Mouse (Mus musculus) kidney, postnatal 0 days (tissue): Measurements from ENCODE around the gene Nhsl2. TPM values are rescaled to one million over a fixed set of nuclear protein-coding genes. Genes with fewer than 3 reads are reported as not detected.

Experiments
- ATAC-seq: fragments of 200-750 bp; cut with Nextera tagmentation; replicated peaks from 2 replicates; pipeline ENCODE4 v1.8.0; 2017; ENCODE audit warnings: low read depth, moderate number of reproducible peaks, moderate TSS enrichment, moderate library complexity; ENCODE audit not compliant: low FRiP score
- DNase-seq: peaks from one replicate; pipeline ENCODE4 v3.0.0-alpha.2; 2016; ENCODE audit warnings: low spot score
- H3K27ac ChIP-seq: fragments of 300-500 bp; sonication (generic); 2 replicates; pipeline ENCODE4 v1.5.1; 2014; ENCODE audit warnings: mild to moderate bottlenecking
- H3K27me3 ChIP-seq: fragments of 300-500 bp; sonication (generic); 2 replicates; pipeline ENCODE4 v1.6.1; 2014; ENCODE audit warnings: low read length, mixed read lengths; ENCODE audit not compliant: insufficient read depth
- H3K36me3 ChIP-seq: fragments of 300-500 bp; sonication (generic); 2 replicates; pipeline ENCODE4 v1.6.1; 2014; ENCODE audit warnings: low read length, mixed read lengths; ENCODE audit not compliant: insufficient read depth
- H3K4me1 ChIP-seq: fragments of 300-500 bp; sonication (generic); replicated peaks from 2 replicates; pipeline ENCODE4 v1.6.1; 2014; ENCODE audit warnings: antibody characterized with exemption, low read length, mixed read lengths; ENCODE audit not compliant: insufficient read depth
- H3K4me2 ChIP-seq: fragments of 300-500 bp; sonication (generic); 2 replicates; pipeline ENCODE4 v1.6.1; 2014; ENCODE audit warnings: mild to moderate bottlenecking, low read length, moderate library complexity, mixed read lengths
- H3K4me3 ChIP-seq: fragments of 300-500 bp; sonication (generic); replicated peaks from 2 replicates; pipeline ENCODE4 v1.5.1; 2014; ENCODE audit warnings: low read depth, low read length
- H3K9ac ChIP-seq: fragments of 300-500 bp; sonication (generic); 2 replicates; pipeline ENCODE4 v1.6.1; 2014; ENCODE audit warnings: low read depth, low read length
- H3K9me3 ChIP-seq: fragments of 300-500 bp; sonication (generic); replicated peaks from 2 replicates; pipeline ENCODE4 v1.6.1; 2016; ENCODE audit warnings: low read length, inconsistent platforms, mixed read lengths
- CTCF ChIP-seq: IDR thresholded peaks from 2 replicates; pipeline ENCODE4 v1.5.1; 2016; ENCODE audit warnings: antibody characterized with exemption, low read depth, mild to moderate bottlenecking, moderate library complexity
- WGBS: fragments of 180-500 bp; shearing (Covaris S2); extraction: QIAGEN DNeasy Blood & Tissue Kit; methylation state at CpG from one replicate; pipeline ENCODE4 v1.1.7; 2014; 5-methylcytosine and 5-hydroxymethylcytosine counted together
- polyA plus RNA-seq: library from polyadenylated mRNA; unstranded; fragments of >200 nt; fragmentation: Nextera tagmentation; extraction: Ambion mirVana; gene quantifications from 2 replicates; pipeline ENCODE4 v1.2.1, GENCODE M21; 2015

The Nhsl2 gene
- polyA plus RNA-seq, 1 experiment from 2014 or later, result 4.9 TPM

GRCm38 (mm10) chrX:101876136-101876535, 27.0 kb downstream of the Nhsl2 start:
- no peak for TF ChIP-seq CTCF
- Histone ChIP-seq H3K27me3 (0 out of 2 replicates have a peak, but pooled peaks cover 3% of the 10 kb centered on the region), H3K4me3 (no peak overlapping the region), H3K27ac (no peak overlapping the region), H3K36me3 (no peaks in the 10 kb centered on the region), H3K4me1 (no peaks in the 10 kb centered on the region), H3K9me3 (no peaks in the 10 kb centered on the region), H3K9ac (no peak overlapping the region), H3K4me2 (no peak overlapping the region)
- ATAC-seq (no peak), DNase-seq (no peak)
- 47% methylated on average over 2 of the region's 2 CpGs for WGBS

DNA sequence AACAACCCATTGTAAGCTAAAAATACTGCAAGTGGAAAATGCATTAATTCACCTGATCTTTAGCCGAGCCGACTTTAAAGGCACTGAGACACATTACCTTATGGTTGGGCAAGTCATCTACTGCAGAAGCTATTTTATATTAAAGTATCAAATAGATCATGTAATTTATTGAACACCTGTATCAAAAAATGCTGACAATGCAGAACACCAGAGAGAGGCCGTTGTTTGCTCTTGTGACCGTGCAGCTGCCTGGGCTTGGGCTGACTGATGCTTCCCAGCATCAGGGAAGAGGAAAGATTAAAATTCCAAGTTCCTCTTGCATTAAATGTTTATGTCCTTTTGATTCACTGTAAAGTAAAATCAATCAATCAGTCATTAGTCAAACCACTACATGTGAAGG, 28.7 kb downstream of the Nhsl2 start:
- 0 out of 2 replicates have a peak, but pooled peaks cover 3% of the 10 kb centered on the region for H3K27me3 ChIP-seq
- no peaks in the 10 kb centered on the region for H3K4me1 ChIP-seq
- H3K4me2 ChIP-seq, result no peak overlapping the region
- no peaks in the 10 kb centered on the region for H3K36me3 ChIP-seq
- no peak overlapping the region for H3K27ac ChIP-seq
- no peaks in the 10 kb centered on the region for H3K9me3 ChIP-seq
- H3K4me3 ChIP-seq, result no peak overlapping the region
- 70% methylated on average over 4 of the region's 4 CpGs for WGBS
- no peak for TF ChIP-seq CTCF
- DNase-seq (no peak), ATAC-seq (no peak)
- H3K9ac ChIP-seq, result no peak overlapping the region

DNA sequence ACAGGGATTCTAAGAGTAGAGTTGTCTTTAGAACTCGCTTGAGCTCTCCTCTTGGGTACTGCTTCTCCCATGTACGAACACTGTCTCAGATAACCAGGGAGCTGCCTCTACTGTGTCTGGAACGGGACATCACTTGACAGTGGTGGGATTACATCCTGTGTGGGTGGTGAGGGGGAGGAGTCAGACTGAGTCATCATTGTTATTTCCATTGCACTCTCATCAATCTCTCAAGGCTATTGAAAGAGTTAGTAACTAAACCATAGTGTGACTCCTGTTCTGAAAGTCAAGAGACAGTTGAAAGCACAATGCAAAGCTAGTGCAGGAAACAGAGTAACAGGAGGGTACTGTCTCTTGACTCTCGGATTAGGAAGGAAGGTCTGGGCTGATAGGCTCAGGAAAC, 29.4 kb downstream of the Nhsl2 start:
- Histone ChIP-seq H3K36me3 (no peaks in the 10 kb centered on the region), H3K4me2 (no peak overlapping the region), H3K27me3 (0 out of 2 replicates have a peak, but pooled peaks cover 3% of the 10 kb centered on the region), H3K4me1 (no peaks in the 10 kb centered on the region), H3K9ac (no peak overlapping the region), H3K4me3 (no peak overlapping the region), H3K27ac (no peak overlapping the region), H3K9me3 (no peaks in the 10 kb centered on the region)
- DNase-seq, result no peak
- ATAC-seq, result no peak
- no peak for TF ChIP-seq CTCF
- WGBS, result 60% methylated on average over 4 of the region's 4 CpGs

DNA sequence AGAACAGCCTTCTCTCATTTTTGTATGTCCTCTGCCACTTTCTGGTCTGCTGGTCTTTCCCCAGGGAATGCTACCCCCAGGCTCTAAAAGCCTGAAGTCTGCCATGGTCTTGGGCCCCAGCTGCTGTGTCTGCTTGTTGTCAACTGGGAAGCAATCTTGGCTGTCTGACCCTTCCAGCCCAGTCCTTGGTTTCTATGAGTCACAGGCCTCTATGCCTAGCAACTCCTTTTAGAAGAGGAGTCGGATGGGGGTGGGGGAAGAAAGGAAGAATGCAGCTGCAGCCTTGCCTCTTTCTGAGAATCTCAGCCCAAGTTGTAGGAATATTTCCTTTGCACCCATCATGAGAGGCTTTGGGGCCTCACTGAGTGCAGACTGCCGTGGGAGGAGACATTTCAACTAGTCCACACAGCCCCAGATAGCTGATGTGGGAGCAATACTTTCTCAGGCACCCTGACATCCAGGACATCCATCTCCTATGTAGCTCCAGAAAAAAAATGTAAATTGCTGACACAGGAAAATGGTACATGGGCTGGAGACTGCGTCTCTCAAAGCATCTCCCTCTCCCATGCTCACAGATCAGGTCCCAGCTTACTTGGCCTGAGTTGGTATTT, 33.1 kb downstream of the Nhsl2 start:
- Histone ChIP-seq H3K9me3 (no peaks in the 10 kb centered on the region), H3K4me1 (no peaks in the 10 kb centered on the region), H3K4me2 (no peak overlapping the region), H3K4me3 (no peak overlapping the region), H3K27me3 (0 out of 2 replicates have a peak, but pooled peaks cover 3% of the 10 kb centered on the region), H3K9ac (no peak overlapping the region), H3K36me3 (no peaks in the 10 kb centered on the region), H3K27ac (no peak overlapping the region)
- TF ChIP-seq CTCF, result no peak
- no peak for DNase-seq
- WGBS, result 48% methylated on average over 3 of the region's 3 CpGs
- ATAC-seq, result no peak

GRCm38 (mm10) chrX:101889384-101889783, 40.2 kb downstream of the Nhsl2 start:
- 58% methylated on average over 4 of the region's 4 CpGs for WGBS
- DNase-seq (no peak), ATAC-seq (peak; percentile 57)
- Histone ChIP-seq H3K4me2 (no peak overlapping the region), H3K27me3 (no peaks in the 10 kb centered on the region), H3K36me3 (no peaks in the 10 kb centered on the region), H3K9ac (no peak overlapping the region), H3K4me3 (no peak overlapping the region), H3K4me1 (no peaks in the 10 kb centered on the region), H3K27ac (no peak overlapping the region), H3K9me3 (no peaks in the 10 kb centered on the region)
- TF ChIP-seq CTCF, result no peak

- no peak for TF ChIP-seq CTCF
- Histone ChIP-seq H3K4me2 (no peak overlapping the region), H3K27ac (no peak overlapping the region), H3K9me3 (no peaks in the 10 kb centered on the region), H3K9ac (no peak overlapping the region), H3K36me3 (no peaks in the 10 kb centered on the region), H3K4me3 (no peak overlapping the region), H3K27me3 (no peaks in the 10 kb centered on the region), H3K4me1 (no peaks in the 10 kb centered on the region)
- no peak for ATAC-seq
- WGBS, result 68% methylated on average over 4 of the region's 4 CpGs
- no peak for DNase-seq
Measured at GRCm38 (mm10) chrX:101889813-101890469, 40.8 kb downstream of the Nhsl2 start.
